Mouse (Mus musculus) forebrain, embryonic 11.5 days (tissue): ENCODE results near the gene Igf2bp2. TPM values are rescaled to one million over a fixed set of nuclear protein-coding genes. Genes with fewer than 3 reads are reported as not detected.

Source experiments
- ATAC-seq: fragments of 200-750 bp; cut with Nextera tagmentation; replicated peaks from 2 replicates; pipeline ENCODE4 v1.8.0; 2017; ENCODE audit warnings: moderate TSS enrichment; ENCODE audit not compliant: low FRiP score
- DNase-seq: peaks from one replicate; pipeline ENCODE4 v3.0.0-alpha.2; 2017; ENCODE audit warnings: low spot score
- H3K27ac ChIP-seq: fragments of 300-500 bp; sonication (generic); 2 replicates; pipeline ENCODE4 v1.5.1; 2014; ENCODE audit warnings: low read depth, low read length
- H3K27me3 ChIP-seq: fragments of 300-500 bp; sonication (generic); 2 replicates; pipeline ENCODE4 v1.6.1; 2014; ENCODE audit warnings: mild to moderate bottlenecking, low read length, mixed read lengths; ENCODE audit not compliant: control insufficient read depth, insufficient read depth
- H3K36me3 ChIP-seq: fragments of 300-500 bp; sonication (generic); 2 replicates; pipeline ENCODE4 v1.6.1; 2014; ENCODE audit warnings: mild to moderate bottlenecking, low read length, moderate library complexity, mixed read lengths; ENCODE audit not compliant: control insufficient read depth, insufficient read depth
- H3K4me1 ChIP-seq: fragments of 300-500 bp; sonication (generic); replicated peaks from 2 replicates; pipeline ENCODE4 v1.6.1; 2014; ENCODE audit warnings: low read length, mixed read lengths; ENCODE audit not compliant: control insufficient read depth, insufficient read depth
- H3K4me2 ChIP-seq: fragments of 300-500 bp; sonication (generic); 2 replicates; pipeline ENCODE4 v1.6.1; 2014; ENCODE audit warnings: low read depth, mild to moderate bottlenecking, low read length, moderate library complexity, mixed read lengths; ENCODE audit not compliant: severe bottlenecking
- H3K4me3 ChIP-seq: fragments of 300-500 bp; sonication (generic); 2 replicates; pipeline ENCODE4 v1.5.1; 2014; ENCODE audit warnings: low read depth, low read length
- H3K9ac ChIP-seq: fragments of 300-500 bp; sonication (generic); 2 replicates; pipeline ENCODE4 v1.6.1; 2014; ENCODE audit warnings: low read length
- H3K9me3 ChIP-seq: fragments of 300-500 bp; sonication (generic); 2 replicates; pipeline ENCODE4 v1.6.1; 2016; ENCODE audit warnings: low read length, mixed read lengths; ENCODE audit not compliant: control insufficient read depth
- WGBS: fragments of 180-500 bp; shearing (Covaris S2); extraction: QIAGEN DNeasy Blood & Tissue Kit; methylation state at CpG from one replicate; pipeline ENCODE4 v1.1.7; 2014; 5-methylcytosine and 5-hydroxymethylcytosine counted together
- polyA plus RNA-seq: library from polyadenylated mRNA; unstranded; fragments of >200 nt; fragmentation: Nextera tagmentation; extraction: Ambion mirVana; gene quantifications from 2 replicates; pipeline ENCODE4 v1.2.1, GENCODE M21; 2014

Igf2bp2 gene
- polyA plus RNA-seq, 1 experiment from 2014 or later, result 169 TPM

DNA sequence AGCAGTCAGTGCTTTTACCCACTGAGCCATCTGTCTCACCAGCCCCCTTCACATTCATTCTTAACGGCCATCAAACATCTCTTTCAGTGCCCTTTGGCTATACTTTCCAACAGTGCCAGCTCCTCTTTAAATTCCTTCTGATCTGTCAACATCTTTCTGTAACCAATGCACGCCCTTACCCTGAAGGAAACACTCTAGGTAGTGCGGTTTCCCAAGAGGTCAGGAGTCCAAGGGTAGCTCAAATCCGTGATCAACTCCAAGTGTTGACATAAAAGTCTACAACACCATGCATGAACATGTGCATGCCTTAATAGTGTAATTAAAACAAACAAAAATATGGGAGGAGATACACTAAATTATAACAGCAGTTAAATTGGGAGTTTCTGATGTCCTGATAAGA lies 53.9 kb downstream of the Igf2bp2 start:
- no peak for DNase-seq
- H3K9ac ChIP-seq, result no peak overlapping the region
- no peak overlapping the region for H3K4me2 ChIP-seq
- H3K4me3 ChIP-seq, result no peak overlapping the region
- ATAC-seq, result no peak
- WGBS, result 83% methylated on average over 4 of the region's 4 CpGs
- no peak overlapping the region for H3K27ac ChIP-seq
- no peaks in the 10 kb centered on the region for H3K9me3 ChIP-seq
- H3K36me3 ChIP-seq, result no peaks in the 10 kb centered on the region
- no peaks in the 10 kb centered on the region for H3K4me1 ChIP-seq
- H3K27me3 ChIP-seq, result no peaks in the 10 kb centered on the region

DNA sequence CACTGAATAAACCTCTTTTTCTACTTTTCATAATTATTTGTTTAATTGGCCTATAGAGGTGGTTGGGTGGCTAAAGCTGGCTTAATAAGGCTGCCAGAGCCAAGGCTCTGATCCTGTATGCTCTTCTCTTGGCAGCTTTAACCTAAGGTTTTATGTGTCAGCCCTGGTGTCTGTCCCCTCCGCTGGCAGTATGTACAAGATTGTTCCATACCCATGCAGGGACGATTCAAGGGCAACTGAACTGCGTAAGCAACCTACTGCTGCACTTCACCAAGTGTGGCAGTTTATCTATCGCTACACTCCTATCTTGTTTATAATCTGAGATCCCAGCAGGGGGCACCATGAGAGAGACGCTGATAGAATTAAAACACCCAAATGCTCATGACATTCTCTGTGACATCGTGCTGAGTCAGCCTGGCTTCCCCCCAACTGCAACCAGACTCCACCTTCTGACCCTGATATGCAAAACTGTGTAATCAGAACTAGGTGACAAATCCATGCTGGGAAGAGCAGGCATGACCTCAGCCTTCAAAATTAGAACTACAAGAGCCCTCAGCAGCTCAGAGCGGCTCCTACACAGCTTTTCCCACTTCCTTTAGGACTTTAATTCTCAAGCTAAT lies 55.1 kb downstream of the Igf2bp2 start:
- Histone ChIP-seq H3K9ac (no peak overlapping the region), H3K4me3 (no peak overlapping the region), H3K9me3 (no peaks in the 10 kb centered on the region), H3K36me3 (no peaks in the 10 kb centered on the region), H3K27ac (no peak overlapping the region), H3K4me2 (no peak overlapping the region), H3K27me3 (no peaks in the 10 kb centered on the region), H3K4me1 (no peaks in the 10 kb centered on the region)
- ATAC-seq, result no peak
- no peak for DNase-seq
- WGBS, result 80% methylated on average over 7 of the region's 7 CpGs

DNA sequence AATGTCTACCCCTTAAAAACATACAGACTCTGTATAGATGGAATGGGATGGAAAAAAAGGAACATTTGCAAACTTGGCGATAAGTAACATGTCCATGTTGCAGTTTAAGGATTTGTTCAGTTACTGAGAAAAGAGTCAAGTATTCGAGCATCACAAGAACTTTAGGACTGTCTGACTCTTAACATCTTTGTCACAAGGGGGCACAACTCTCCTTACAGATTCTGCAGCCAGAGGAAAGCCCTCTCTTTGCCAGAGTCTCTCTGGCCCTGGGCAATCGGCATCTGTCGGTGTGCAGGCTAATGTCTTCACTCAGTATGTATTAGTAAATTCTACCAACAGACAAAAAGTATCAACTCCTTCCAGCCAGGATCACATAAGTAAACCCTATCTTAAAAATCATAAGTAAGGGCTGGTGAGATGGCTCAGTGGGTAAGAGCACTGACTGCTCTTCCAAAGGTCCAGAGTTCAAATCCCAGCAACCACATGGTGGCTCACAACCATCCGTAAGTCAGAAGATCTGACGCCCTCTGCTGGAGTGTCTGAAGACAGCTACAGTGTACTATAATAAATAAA lies 57.0 kb downstream of the Igf2bp2 start:
- WGBS, result 84% methylated on average over 6 of the region's 6 CpGs
- ATAC-seq (no peak), DNase-seq (no peak)
- Histone ChIP-seq H3K9me3 (no peaks in the 10 kb centered on the region), H3K36me3 (no peaks in the 10 kb centered on the region), H3K9ac (no peak overlapping the region), H3K4me2 (no peak overlapping the region), H3K27ac (no peak overlapping the region), H3K27me3 (no peaks in the 10 kb centered on the region), H3K4me1 (no peaks in the 10 kb centered on the region), H3K4me3 (no peak overlapping the region)

DNA sequence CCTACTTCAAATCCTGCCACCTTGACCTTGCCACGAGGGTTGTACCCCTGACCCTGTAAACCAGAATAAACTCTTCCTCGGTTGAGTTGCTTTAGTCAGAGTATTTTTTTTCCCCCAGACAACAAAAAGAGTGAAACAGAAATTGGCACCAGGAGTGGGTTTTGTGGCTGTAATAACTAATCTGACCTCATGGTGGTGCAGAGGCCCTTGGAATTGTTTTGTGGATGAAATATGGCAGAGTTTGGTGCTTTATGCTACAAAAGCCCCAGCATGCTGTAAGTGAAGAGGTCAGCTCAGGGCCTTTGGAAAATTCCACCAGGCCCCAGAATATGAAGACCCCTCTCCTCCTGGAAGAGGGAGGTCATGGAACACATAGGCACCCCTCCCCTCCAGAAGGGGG lies 63.0 kb downstream of the Igf2bp2 start:
- ATAC-seq (no peak), DNase-seq (no peak)
- Histone ChIP-seq H3K9me3 (no peaks in the 10 kb centered on the region), H3K4me2 (no peak overlapping the region), H3K36me3 (no peaks in the 10 kb centered on the region), H3K4me3 (no peak overlapping the region), H3K27ac (no peak overlapping the region), H3K27me3 (no peaks in the 10 kb centered on the region), H3K4me1 (peaks cover 5% of the 10 kb centered on the region; the same call in 1 of the 2 replicates), H3K9ac (no peak overlapping the region)
- WGBS, result 95% methylated on average over 2 of the region's 2 CpGs

DNA sequence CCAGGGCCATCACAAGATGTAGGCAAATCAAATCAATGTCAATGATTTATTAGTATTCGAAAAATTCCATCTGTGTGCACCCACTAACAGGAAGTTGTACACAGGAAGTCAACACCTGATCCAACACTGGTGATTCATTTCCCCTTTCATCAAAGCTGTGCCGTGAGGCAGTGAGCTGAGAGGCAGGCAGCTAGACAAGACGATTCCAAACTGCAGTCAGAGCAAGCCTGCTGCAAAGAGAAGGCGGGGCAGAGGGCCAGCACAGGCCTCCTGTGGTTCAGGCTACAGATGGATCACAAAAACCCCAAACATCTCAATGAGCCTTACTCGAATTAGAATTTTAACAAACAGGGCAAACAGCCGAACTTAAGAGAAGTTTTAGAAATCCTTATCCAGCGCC lies 65.4 kb downstream of the Igf2bp2 start:
- DNase-seq, result no peak
- H3K4me1 ChIP-seq, result peaks cover 5% of the 10 kb centered on the region; the same call in 1 of the 2 replicates
- ATAC-seq, result no peak

DNA sequence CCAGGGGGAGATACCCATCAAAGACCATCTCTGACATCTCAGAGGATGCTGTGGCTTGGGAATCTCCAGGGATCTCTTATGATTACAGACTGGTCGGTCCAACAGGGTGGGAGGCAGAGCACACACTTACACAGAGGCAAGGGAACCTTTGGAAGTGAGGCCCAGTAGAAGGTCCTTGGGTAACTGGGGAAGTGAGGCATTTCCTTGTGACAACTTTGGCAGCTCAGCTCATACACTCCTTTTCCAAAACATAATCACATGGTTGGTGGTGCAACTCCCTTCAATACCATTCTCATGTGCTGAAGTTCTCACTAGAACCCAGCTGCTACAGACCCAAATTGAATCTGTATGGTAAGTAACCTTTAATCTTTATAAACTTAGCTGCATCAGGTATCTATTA lies 67.3 kb downstream of the Igf2bp2 start:
- no peak for DNase-seq
- WGBS, result 94% methylated on average over 1 of the region's 1 CpGs
- ATAC-seq, result no peak

More for the DNA sequence above, 65.4 kb downstream of the Igf2bp2 start:
- Histone ChIP-seq H3K27ac (no peak overlapping the region), H3K9ac (no peak overlapping the region; the same call in 1 of the 2 replicates), H3K4me3 (no peak overlapping the region), H3K9me3 (no peaks in the 10 kb centered on the region), H3K27me3 (no peaks in the 10 kb centered on the region), H3K36me3 (no peaks in the 10 kb centered on the region), H3K4me2 (no peak overlapping the region)
- 60% methylated on average over 7 of the region's 7 CpGs for WGBS

DNA sequence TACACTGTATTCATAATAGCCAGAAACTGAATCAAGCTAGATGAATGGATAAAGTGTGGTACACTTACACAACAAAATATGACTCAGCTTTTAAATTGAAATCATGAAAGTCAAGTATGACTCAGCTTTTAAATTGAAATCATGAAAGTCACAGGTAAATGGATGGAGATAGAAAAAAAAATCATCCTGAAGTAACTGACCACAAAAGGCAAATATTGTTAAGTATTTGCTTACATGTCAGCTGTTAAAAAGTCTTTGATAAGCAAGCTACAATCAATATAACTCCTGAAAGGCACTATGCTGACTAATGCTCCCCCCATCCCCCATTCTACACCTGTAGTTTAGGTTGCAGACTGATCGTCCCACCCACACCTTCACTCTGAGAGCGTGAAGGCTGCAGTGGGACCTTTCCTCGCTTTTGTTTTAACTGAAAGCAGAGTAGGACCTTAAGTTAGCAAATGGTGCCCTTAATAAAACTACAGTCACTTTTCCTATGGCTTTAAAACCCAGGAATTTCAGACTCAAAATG lies 71.8 kb downstream of the Igf2bp2 start:
- H3K4me2 ChIP-seq, result no peak overlapping the region
- H3K27me3 ChIP-seq, result no peaks in the 10 kb centered on the region
- H3K4me1 ChIP-seq, result no peaks in the 10 kb centered on the region
- DNase-seq, result no peak
- no peak overlapping the region for H3K9ac ChIP-seq
- H3K4me3 ChIP-seq, result no peak overlapping the region
- no peak overlapping the region for H3K27ac ChIP-seq
- H3K9me3 ChIP-seq, result no peaks in the 10 kb centered on the region
- H3K36me3 ChIP-seq, result no peaks in the 10 kb centered on the region
- ATAC-seq, result no peak
- WGBS, result 93% methylated on average over 3 of the region's 3 CpGs

More for the DNA sequence above, 67.3 kb downstream of the Igf2bp2 start:
- H3K4me1 ChIP-seq, result peaks cover 5% of the 10 kb centered on the region; the same call in 1 of the 2 replicates
- H3K27ac ChIP-seq, result no peak overlapping the region
- no peaks in the 10 kb centered on the region for H3K27me3 ChIP-seq
- no peak overlapping the region for H3K4me3 ChIP-seq
- H3K4me2 ChIP-seq, result no peak overlapping the region
- no peaks in the 10 kb centered on the region for H3K9me3 ChIP-seq
- H3K36me3 ChIP-seq, result no peaks in the 10 kb centered on the region
- H3K9ac ChIP-seq, result no peak overlapping the region

DNA sequence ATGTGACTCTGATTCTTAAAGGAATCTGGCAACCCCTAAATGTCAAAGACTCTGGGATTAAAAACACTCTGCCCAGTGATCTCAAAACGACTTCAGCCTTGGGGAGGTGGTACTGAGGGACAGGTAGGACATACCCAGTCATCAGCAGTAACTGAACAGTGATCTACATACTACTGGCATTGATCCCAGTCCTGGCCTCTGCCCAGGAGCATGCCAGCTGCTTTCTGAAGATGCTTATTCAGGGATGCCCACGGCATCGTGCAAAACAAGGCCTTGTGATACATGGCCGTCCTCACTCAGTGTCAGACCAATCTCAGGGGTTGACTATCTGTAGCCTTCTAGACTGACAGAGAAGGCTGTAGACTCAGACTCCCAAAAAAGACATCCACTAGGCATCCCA lies 77.7 kb downstream of the Igf2bp2 start:
- no peak for DNase-seq
- no peaks in the 10 kb centered on the region; the same call in 1 of the 2 replicates for H3K36me3 ChIP-seq
- 95% methylated on average over 4 of the region's 4 CpGs for WGBS

More for the DNA sequence above, 77.7 kb downstream of the Igf2bp2 start:
- Histone ChIP-seq H3K4me3 (no peak overlapping the region), H3K4me2 (no peak overlapping the region), H3K9me3 (no peaks in the 10 kb centered on the region), H3K27me3 (no peaks in the 10 kb centered on the region), H3K27ac (no peak overlapping the region), H3K9ac (no peak overlapping the region), H3K4me1 (no peaks in the 10 kb centered on the region)
- no peak for ATAC-seq
